Mouse (Mus musculus): ENCODE measurements around the gene Inafm2. TPM values are rescaled to one million over a fixed set of nuclear protein-coding genes. Genes with fewer than 3 reads are reported as not detected.

Inafm2 gene
- polyA plus RNA-seq, 1 experiment = 13.7 TPM

GRCm38 (mm10) chr2:118759828-118760227 is 14.3 kb downstream of the Inafm2 start:
- no peak for DNase-seq (ENCODE audit: low read depth)

GRCm38 (mm10) chr2:118760311-118761025 is 14.9 kb downstream of the Inafm2 start:
- DNase-seq (ENCODE audit: low read depth) = no peak

GRCm38 (mm10) chr2:118761358-118761757 is 15.8 kb downstream of the Inafm2 start:
- no peak for DNase-seq (ENCODE audit: low read depth)

GRCm38 (mm10) chr2:118761906-118762783 is 16.6 kb downstream of the Inafm2 start, which contains the start of gene Ccdc9b:
TSS of gene Ccdc9b (minus strand) at chr2:118762661.
- no peak for DNase-seq (ENCODE audit: low read depth)

GRCm38 (mm10) chr2:118762784-118763148 is 17.2 kb downstream of the Inafm2 start:
- DNase-seq (ENCODE audit: low read depth) = no peak

- no peak for DNase-seq (ENCODE audit: low read depth)
Measured at GRCm38 (mm10) chr2:118763469-118763868, 17.9 kb downstream of the Inafm2 start.

GRCm38 (mm10) chr2:118764094-118764831 is 18.7 kb downstream of the Inafm2 start:
- DNase-seq (ENCODE audit: low read depth) = no peak

GRCm38 (mm10) chr2:118764875-118765274 is 19.3 kb downstream of the Inafm2 start:
- no peak for DNase-seq (ENCODE audit: low read depth)

- DNase-seq (ENCODE audit: low read depth) = no peak
Measured at GRCm38 (mm10) chr2:118766041-118767033, 20.8 kb downstream of the Inafm2 start.

- no peak for DNase-seq (ENCODE audit: low read depth)
Measured at GRCm38 (mm10) chr2:118772158-118772874, 26.8 kb downstream of the Inafm2 start, which contains the start of gene Phgr1. TSS of gene Phgr1 (plus strand) at chr2:118772769.

GRCm38 (mm10) chr2:118774536-118774935 is 29.0 kb downstream of the Inafm2 start:
- no peak for DNase-seq (ENCODE audit: low read depth)

- no peak for DNase-seq (ENCODE audit: low read depth)
Measured at GRCm38 (mm10) chr2:118775396-118775795, 29.8 kb downstream of the Inafm2 start.

- DNase-seq (ENCODE audit: low read depth) = no peak
Measured at GRCm38 (mm10) chr2:118775846-118776245, 30.3 kb downstream of the Inafm2 start.

GRCm38 (mm10) chr2:118776295-118776694 is 30.7 kb downstream of the Inafm2 start:
- no peak for DNase-seq (ENCODE audit: low read depth)

GRCm38 (mm10) chr2:118778418-118778817 is 32.9 kb downstream of the Inafm2 start:
- DNase-seq (ENCODE audit: low read depth) = no peak

GRCm38 (mm10) chr2:118779065-118779464 is 33.5 kb downstream of the Inafm2 start:
- no peak for DNase-seq (ENCODE audit: low read depth)

- DNase-seq (ENCODE audit: low read depth) = no peak
Measured at GRCm38 (mm10) chr2:118779504-118780480, 34.2 kb downstream of the Inafm2 start, which contains the start of gene Disp2. TSS of gene Disp2 (plus strand) at chr2:118779719.

GRCm38 (mm10) chr2:118781115-118781514 is 35.6 kb downstream of the Inafm2 start:
- no peak for DNase-seq (ENCODE audit: low read depth)

GRCm38 (mm10) chr2:118782303-118782702 is 36.7 kb downstream of the Inafm2 start:
- no peak for DNase-seq (ENCODE audit: low read depth)

Data from gonadal fat pad, adult 2 months (tissue).